Mouse (Mus musculus): ENCODE results near the gene Mrps21.
A peak's percentile ranks its signal among the peaks of the same experiment; 100 is the strongest.
"Not testable (repeated sequence)": the region's sequence is repeated elsewhere in the genome, so short reads cannot be mapped to it uniquely, and the experiment has no call there.

Gene Mrps21

GRCm38 (mm10) chr3:95892066-95893052 lies 21.0 kb upstream of the Mrps21 start:
- peak; percentile 38 for DNase-seq (ENCODE audit: low spot score)

DNA sequence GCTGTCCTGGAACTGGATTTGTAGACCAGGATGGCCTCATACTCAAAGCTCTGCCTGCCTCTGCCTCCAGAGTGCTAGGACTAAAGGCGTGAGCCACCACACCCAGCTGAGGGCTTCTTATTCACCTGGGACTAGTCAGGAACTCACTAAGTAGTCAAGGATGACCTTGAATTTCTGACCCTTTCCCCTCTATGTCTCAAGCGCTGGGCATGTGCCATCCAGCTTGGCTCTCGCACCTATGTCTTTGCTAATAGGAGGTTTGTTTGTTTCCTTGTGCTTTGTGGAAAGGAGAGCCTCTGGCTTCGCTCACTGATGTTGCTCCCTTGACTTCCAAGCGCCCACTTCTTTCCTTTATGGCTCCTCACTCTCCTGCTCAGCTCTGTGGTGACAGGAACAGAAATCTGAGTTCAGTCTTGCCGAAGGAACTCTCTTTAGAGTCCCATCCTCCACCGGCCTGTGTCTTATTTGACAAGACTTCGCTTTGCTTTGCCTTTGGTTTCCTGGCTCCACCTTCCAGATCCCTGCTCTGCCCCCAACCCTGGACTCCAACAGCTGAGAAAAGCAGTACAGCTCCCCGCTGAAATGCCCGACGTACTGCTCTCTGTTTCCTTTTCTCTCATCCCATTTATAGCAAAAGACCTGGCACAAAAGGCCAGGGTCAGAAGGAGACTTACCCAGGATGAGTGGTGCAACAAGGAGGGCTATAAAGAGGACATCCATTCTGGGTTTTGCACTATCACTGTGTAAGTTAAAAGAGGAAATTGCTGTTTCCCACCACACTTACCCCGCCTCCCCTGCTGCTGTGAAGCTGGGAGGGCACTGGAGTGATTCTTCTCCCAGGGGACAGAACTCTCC lies 20.1 kb upstream of the Mrps21 start, which contains the start of gene BC028528:
Gene BC028528 (minus strand): TSS at position 795 of the 855 bp plus-strand sequence.
- peak; percentile 82 for DNase-seq (ENCODE audit: low spot score)

- no peak for DNase-seq (ENCODE audit: low spot score)
These were observed 18.3 kb upstream of the Mrps21 start for GRCm38 (mm10) chr3:95889664-95890063.

DNA sequence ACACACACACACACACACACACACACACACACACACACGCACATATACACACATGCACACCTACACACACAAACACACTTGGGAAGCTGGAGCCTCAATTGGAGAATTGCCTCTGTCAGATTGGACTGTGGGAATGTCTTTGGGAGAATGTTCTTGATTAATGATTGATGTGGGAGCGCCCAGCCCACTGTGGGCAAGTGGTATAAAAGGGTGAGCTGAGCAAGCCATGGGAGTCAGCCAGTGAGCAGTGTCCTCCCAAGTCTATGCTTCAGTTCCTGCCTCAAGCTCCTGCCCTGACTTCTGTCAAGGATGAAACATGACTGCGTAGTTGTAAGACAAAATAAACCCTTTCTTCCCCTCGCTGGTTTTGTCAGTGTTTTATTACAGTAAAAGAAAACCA lies 16.3 kb upstream of the Mrps21 start:
- DNase-seq (ENCODE audit: low spot score): no peak

DNA sequence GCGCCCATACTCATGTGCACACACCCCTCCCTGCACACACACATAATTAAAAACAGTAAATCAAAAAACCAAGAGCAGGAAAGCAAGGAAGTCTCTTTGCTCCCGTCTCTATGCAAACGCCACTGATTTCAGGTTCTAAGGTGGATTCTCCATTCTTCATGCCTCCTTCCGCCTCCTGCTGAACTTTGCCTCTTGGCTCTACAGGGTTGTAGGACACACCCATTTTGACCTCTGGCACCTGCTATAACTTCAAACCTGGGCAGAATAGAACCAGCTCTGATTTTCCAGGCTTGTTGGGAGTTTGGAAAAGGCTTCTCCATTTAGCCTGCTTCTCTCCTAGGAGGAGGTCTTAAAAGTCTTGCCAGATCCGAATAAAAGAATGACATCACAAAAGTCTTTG lies 13.1 kb upstream of the Mrps21 start:
- DNase-seq (ENCODE audit: low spot score): no peak

GRCm38 (mm10) chr3:95882816-95883425 lies 11.6 kb upstream of the Mrps21 start:
- DNase-seq (ENCODE audit: low spot score): peak; percentile 84

DNA sequence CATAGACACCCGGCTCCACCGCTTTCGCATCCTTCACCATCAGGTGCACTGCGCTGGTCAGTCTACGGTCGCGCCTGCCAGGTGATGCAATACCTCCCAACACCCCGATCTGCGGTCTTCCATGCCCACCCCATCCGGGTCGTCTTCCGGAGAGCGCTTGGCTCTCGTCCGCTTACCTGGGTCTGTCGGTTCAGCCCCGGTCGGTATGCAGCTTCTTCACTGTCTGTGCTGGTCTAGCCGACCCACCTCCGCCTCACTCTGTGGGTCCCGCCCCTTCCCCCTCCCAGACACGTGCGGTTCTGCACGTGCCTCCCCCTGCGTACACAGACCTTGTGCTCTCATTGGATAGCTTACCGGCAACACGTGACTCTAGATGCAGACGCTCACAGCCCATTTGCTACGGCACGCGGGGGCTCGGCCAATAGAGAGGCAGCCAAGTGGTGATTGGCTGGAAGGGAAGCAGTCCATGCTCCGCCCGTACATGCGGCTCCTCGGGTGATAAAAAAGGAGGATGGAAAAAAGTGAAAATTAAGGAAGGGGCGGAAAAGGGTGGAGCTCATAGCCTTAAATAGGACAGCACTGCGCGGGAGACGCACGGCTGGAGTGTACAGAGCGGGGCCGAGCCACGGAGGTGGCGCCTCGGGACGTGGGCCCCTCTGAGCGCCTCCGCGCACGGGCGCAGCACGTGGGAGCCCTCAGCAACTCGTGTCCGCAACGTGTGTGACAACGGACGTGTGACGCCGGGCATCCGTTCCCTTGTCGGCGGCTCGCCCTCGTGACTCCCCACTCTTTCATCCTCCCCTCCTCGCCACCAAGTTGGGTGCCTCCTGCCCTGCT lies 10.9 kb upstream of the Mrps21 start, which contains the start of gene Ciart:
Gene Ciart (minus strand): TSS at position 273 of the 837 bp plus-strand sequence.
- peak; percentile 99 for DNase-seq (ENCODE audit: low spot score)

- DNase-seq (ENCODE audit: low spot score): no peak
These were observed 7.7 kb upstream of the Mrps21 start for GRCm38 (mm10) chr3:95879063-95879462.

GRCm38 (mm10) chr3:95872048-95872447 lies 729 bp upstream of the Mrps21 start:
- DNase-seq (ENCODE audit: low spot score): no peak

GRCm38 (mm10) chr3:95870976-95871375 lies 343 bp downstream of the Mrps21 start:
- DNase-seq (ENCODE audit: low spot score): no peak

- no peak for DNase-seq (ENCODE audit: low spot score)
These were observed 3.9 kb downstream of the Mrps21 start for GRCm38 (mm10) chr3:95867408-95867807.

- no peak for DNase-seq (ENCODE audit: low spot score)
These were observed 5.2 kb downstream of the Mrps21 start for GRCm38 (mm10) chr3:95866071-95866470.

DNA sequence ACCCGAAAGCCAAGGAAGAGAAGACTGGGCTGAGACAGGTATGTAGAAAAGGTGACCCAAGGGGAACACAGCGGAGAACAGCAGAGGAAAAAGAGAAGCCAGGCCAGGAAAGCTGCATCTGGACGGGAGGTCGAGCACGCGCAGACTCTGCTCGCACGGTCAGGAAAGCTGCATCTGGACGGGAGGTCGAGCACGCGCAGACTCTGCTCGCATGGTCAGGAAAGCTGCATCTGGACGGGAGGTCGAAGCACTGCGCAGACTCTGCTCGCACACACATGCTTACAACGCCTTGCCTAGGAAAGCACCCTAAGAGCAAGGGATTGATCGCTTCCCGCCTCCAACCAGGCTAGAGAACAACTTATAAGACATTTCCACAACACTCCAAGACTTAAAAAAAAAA lies 5.7 kb downstream of the Mrps21 start:
- DNase-seq (ENCODE audit: low spot score): no peak

GRCm38 (mm10) chr3:95865050-95865449 lies 6.3 kb downstream of the Mrps21 start:
- no peak for DNase-seq (ENCODE audit: low spot score)

GRCm38 (mm10) chr3:95863578-95863977 lies 7.7 kb downstream of the Mrps21 start:
- DNase-seq (ENCODE audit: low spot score): no peak

GRCm38 (mm10) chr3:95861796-95862195 lies 9.5 kb downstream of the Mrps21 start:
- peak; percentile 82 for DNase-seq (ENCODE audit: low spot score)

DNA sequence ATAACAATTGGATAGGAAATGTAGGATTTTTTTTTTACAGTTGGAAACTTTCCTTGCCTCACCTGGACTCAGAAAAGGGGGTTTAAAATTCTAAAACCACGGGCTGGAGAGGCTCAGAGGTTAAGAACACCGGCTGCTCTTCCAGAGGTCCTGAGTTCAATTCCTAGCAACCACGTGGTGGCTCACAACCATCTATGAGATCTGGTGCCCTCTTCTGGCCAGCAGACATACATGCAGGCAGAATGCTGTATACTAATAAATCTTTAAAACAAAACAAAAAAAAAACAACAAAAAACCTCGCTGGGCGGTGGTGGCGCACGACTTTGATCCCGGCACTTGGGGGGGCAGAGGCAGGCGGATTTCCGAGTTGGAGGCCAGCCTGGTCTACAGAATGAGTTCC lies 10.1 kb downstream of the Mrps21 start:
- no peak for DNase-seq (ENCODE audit: low spot score)

- peak; percentile 48 for DNase-seq (ENCODE audit: low spot score)
These were observed 11.0 kb downstream of the Mrps21 start for GRCm38 (mm10) chr3:95860323-95860722.

- DNase-seq (ENCODE audit: low spot score): not testable (repeated sequence)
These were observed 13.0 kb downstream of the Mrps21 start for GRCm38 (mm10) chr3:95858278-95858677.

DNA sequence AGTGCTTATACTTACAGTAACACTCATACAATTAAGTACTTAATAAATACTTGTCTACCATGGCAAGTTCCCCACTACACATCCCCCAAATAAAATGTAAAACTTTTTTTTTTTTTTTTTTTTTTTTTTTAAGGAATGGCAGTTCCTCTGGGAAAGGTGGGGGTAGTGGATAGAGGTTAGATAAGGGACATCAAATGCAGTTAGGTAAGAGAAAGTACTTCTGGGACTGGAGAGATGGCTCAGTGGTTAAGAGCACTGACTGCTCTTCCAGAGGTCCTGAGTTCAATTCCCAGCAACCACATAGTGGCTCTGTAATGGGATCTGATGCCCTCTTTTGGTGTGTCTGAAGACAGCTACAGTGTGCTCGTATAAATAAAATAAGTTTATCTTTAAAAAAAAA lies 14.3 kb downstream of the Mrps21 start:
- not testable (repeated sequence) for DNase-seq (ENCODE audit: low spot score)

DNA sequence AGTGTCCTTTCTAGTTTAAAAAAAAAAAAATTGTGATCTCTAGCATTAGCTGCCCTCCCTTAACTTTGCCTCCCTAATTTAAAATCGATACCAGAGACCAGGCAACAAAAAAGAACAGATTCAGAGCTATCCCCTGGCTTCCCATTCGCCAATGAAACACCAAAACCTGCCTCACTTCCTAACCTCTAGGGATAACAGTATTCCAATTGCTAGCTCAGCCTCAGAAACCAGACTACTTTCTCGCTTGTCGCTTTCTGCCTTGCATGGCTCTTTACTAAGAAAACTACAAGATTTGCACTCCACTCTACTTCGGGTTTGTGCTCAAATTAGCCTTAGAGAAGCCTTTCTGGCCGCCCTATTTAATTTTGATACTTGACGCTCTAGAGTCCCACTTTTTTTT lies 15.2 kb downstream of the Mrps21 start:
- DNase-seq (ENCODE audit: low spot score): peak; percentile 65
